Mouse (Mus musculus): ENCODE measurements around the gene Dhrs7b. TPM values are rescaled to one million over a fixed set of nuclear protein-coding genes. Genes with fewer than 3 reads are reported as not detected.

Dhrs7b gene
- total and polyA plus RNA-seq, 2 experiments from 2014 or later: 29.1 to 30.9 TPM

- 78% methylated on average over 12 of the region's 12 CpGs for WGBS
- peaks cover 15% of the 10 kb centered on the region for H3K36me3 ChIP-seq (ENCODE audit: insufficient read depth)
- no peak overlapping the region for H3K27ac ChIP-seq (ENCODE audit: low read depth, low read length)
- ATAC-seq (no peak), DNase-seq (no peak)
- H3K27me3 ChIP-seq (ENCODE audit: insufficient read depth, low read length): no peaks in the 10 kb centered on the region
- H3K4me1 ChIP-seq (ENCODE audit: insufficient read depth): no peaks in the 10 kb centered on the region
- no peak overlapping the region for H3K4me2 ChIP-seq (ENCODE audit: low read depth)
- no peaks in the 10 kb centered on the region for H3K9me3 ChIP-seq (ENCODE audit: low read length)
- H3K4me3 ChIP-seq (ENCODE audit: low read depth, low read length): no peak overlapping the region
- H3K9ac ChIP-seq: no peak overlapping the region
- TF ChIP-seq CTCF (IDR thresholded peaks at IDR 0.05; ENCODE audit: low read depth): no peak
Observed at GRCm38 (mm10) chr11:60841467-60842200, 11.2 kb downstream of the Dhrs7b start.

GRCm38 (mm10) chr11:60843412-60843811 is 13.0 kb downstream of the Dhrs7b start:
- H3K9ac ChIP-seq: no peak overlapping the region
- WGBS: 91% methylated on average over 5 of the region's 5 CpGs

GRCm38 (mm10) chr11:60845415-60845814 is 15.0 kb downstream of the Dhrs7b start:
- ATAC-seq: no peak
- no peak for DNase-seq
- Histone ChIP-seq H3K9ac (no peak overlapping the region), H3K9me3 (ENCODE audit: low read length) (no peaks in the 10 kb centered on the region), H3K27ac (ENCODE audit: low read depth, low read length) (no peak overlapping the region), H3K4me3 (ENCODE audit: low read depth, low read length) (no peak overlapping the region), H3K27me3 (ENCODE audit: insufficient read depth, low read length) (no peaks in the 10 kb centered on the region), H3K36me3 (ENCODE audit: insufficient read depth) (peaks cover 25% of the 10 kb centered on the region), H3K4me1 (ENCODE audit: insufficient read depth) (no peaks in the 10 kb centered on the region), H3K4me2 (ENCODE audit: low read depth) (no peak overlapping the region)
- no peak for TF ChIP-seq CTCF (IDR thresholded peaks at IDR 0.05; ENCODE audit: low read depth)
- WGBS: 91% methylated on average over 5 of the region's 5 CpGs

More at GRCm38 (mm10) chr11:60843412-60843811, 13.0 kb downstream of the Dhrs7b start:
- no peaks in the 10 kb centered on the region for H3K27me3 ChIP-seq (ENCODE audit: insufficient read depth, low read length)
- ATAC-seq: no peak
- TF ChIP-seq CTCF (IDR thresholded peaks at IDR 0.05; ENCODE audit: low read depth): no peak
- no peak overlapping the region for H3K4me3 ChIP-seq (ENCODE audit: low read depth, low read length)
- no peak overlapping the region for H3K4me2 ChIP-seq (ENCODE audit: low read depth)
- H3K9me3 ChIP-seq (ENCODE audit: low read length): no peaks in the 10 kb centered on the region
- H3K36me3 ChIP-seq (ENCODE audit: insufficient read depth): peaks cover 15% of the 10 kb centered on the region
- no peaks in the 10 kb centered on the region for H3K4me1 ChIP-seq (ENCODE audit: insufficient read depth)
- no peak for DNase-seq
- no peak overlapping the region for H3K27ac ChIP-seq (ENCODE audit: low read depth, low read length)

- no peak for DNase-seq
- no peak overlapping the region for H3K27ac ChIP-seq (ENCODE audit: low read depth, low read length)
- no peak for TF ChIP-seq CTCF (IDR thresholded peaks at IDR 0.05; ENCODE audit: low read depth)
- no peaks in the 10 kb centered on the region for H3K9me3 ChIP-seq (ENCODE audit: low read length)
- H3K4me3 ChIP-seq (ENCODE audit: low read depth, low read length): no peak overlapping the region
- no peaks in the 10 kb centered on the region for H3K4me1 ChIP-seq (ENCODE audit: insufficient read depth)
- WGBS: 85% methylated on average over 3 of the region's 3 CpGs
- H3K36me3 ChIP-seq (ENCODE audit: insufficient read depth): peaks cover 49% of the 10 kb centered on the region
- H3K9ac ChIP-seq: no peak overlapping the region
- H3K27me3 ChIP-seq (ENCODE audit: insufficient read depth, low read length): no peaks in the 10 kb centered on the region
- no peak overlapping the region for H3K4me2 ChIP-seq (ENCODE audit: low read depth)
- no peak for ATAC-seq
Observed at GRCm38 (mm10) chr11:60856587-60856986, 26.2 kb downstream of the Dhrs7b start.

DNA sequence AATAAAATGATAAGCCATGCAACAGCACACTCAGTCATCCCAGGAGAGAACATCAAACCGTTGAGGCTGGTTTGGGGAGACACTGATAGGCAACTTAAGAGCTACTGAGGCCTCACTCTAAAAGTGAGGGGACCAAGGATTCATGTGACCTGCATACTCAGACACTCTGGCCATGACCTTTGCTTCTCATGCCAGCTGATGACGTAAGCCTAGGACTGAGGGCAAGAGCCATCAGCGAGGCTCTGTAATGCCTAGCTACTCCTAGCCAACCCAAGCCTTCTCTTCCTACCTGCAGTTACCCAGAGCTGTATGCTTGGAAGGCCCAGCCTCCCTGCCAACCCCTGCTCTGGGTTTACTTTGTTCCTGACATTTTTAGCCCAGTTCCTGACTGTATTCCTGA is 31.6 kb downstream of the Dhrs7b start:
- peaks cover 33% of the 10 kb centered on the region for H3K36me3 ChIP-seq (ENCODE audit: insufficient read depth)
- H3K27me3 ChIP-seq (ENCODE audit: insufficient read depth, low read length): no peaks in the 10 kb centered on the region
- DNase-seq: no peak
- H3K9me3 ChIP-seq (ENCODE audit: low read length): no peaks in the 10 kb centered on the region
- H3K4me3 ChIP-seq (ENCODE audit: low read depth, low read length): no peak overlapping the region
- no peaks in the 10 kb centered on the region for H3K4me1 ChIP-seq (ENCODE audit: insufficient read depth)
- 92% methylated on average over 3 of the region's 3 CpGs for WGBS
- no peak overlapping the region for H3K27ac ChIP-seq (ENCODE audit: low read depth, low read length)
- TF ChIP-seq CTCF (IDR thresholded peaks at IDR 0.05; ENCODE audit: low read depth): no peak
- H3K4me2 ChIP-seq (ENCODE audit: low read depth): no peak overlapping the region
- H3K9ac ChIP-seq: no peak overlapping the region
- ATAC-seq: no peak

- Histone ChIP-seq H3K36me3 (ENCODE audit: insufficient read depth) (peaks cover 33% of the 10 kb centered on the region), H3K4me3 (ENCODE audit: low read depth, low read length) (no peak overlapping the region), H3K9me3 (ENCODE audit: low read length) (no peaks in the 10 kb centered on the region), H3K27me3 (ENCODE audit: insufficient read depth, low read length) (no peaks in the 10 kb centered on the region), H3K4me2 (ENCODE audit: low read depth) (no peak overlapping the region), H3K4me1 (ENCODE audit: insufficient read depth) (no peaks in the 10 kb centered on the region), H3K9ac (no peak overlapping the region), H3K27ac (ENCODE audit: low read depth, low read length) (no peak overlapping the region)
- TF ChIP-seq CTCF (IDR thresholded peaks at IDR 0.05; ENCODE audit: low read depth): no peak
- no peak for ATAC-seq
- DNase-seq: no peak
- 77% methylated on average over 4 of the region's 4 CpGs for WGBS
Observed at GRCm38 (mm10) chr11:60863196-60863595, 32.8 kb downstream of the Dhrs7b start.

- Histone ChIP-seq H3K27me3 (ENCODE audit: insufficient read depth, low read length) (no peaks in the 10 kb centered on the region), H3K36me3 (ENCODE audit: insufficient read depth) (peaks cover 33% of the 10 kb centered on the region), H3K4me1 (ENCODE audit: insufficient read depth) (no peaks in the 10 kb centered on the region), H3K9ac (no peak overlapping the region), H3K27ac (ENCODE audit: low read depth, low read length) (no peak overlapping the region), H3K4me3 (ENCODE audit: low read depth, low read length) (no peak overlapping the region), H3K4me2 (ENCODE audit: low read depth) (no peak overlapping the region), H3K9me3 (ENCODE audit: low read length) (no peaks in the 10 kb centered on the region)
- no peak for DNase-seq
- TF ChIP-seq CTCF (IDR thresholded peaks at IDR 0.05; ENCODE audit: low read depth): no peak
- 91% methylated on average over 2 of the region's 2 CpGs for WGBS
- no peak for ATAC-seq
Observed at GRCm38 (mm10) chr11:60864166-60864565, 33.7 kb downstream of the Dhrs7b start.

Measured in forebrain, postnatal 0 days (tissue).